Mouse (Mus musculus): ENCODE measurements around the gene Arhgap24.
A peak's percentile ranks its signal among the peaks of the same experiment; 100 is the strongest.

The Arhgap24 gene

GRCm38 (mm10) chr5:102481215-102482211, at the start of gene Arhgap24:
Gene Arhgap24, plus strand, starts transcription at chr5:102481391.
- peak; percentile 88 for DNase-seq (ENCODE audit: low read depth, low spot score)

GRCm38 (mm10) chr5:102434182-102434581, 47.0 kb upstream of the Arhgap24 start:
- no peak for DNase-seq (ENCODE audit: low read depth, low spot score)

- DNase-seq (ENCODE audit: low read depth, low spot score): no peak
Observed at GRCm38 (mm10) chr5:102436581-102436980, 44.6 kb upstream of the Arhgap24 start.

GRCm38 (mm10) chr5:102439119-102439877, 41.9 kb upstream of the Arhgap24 start:
- DNase-seq (ENCODE audit: low read depth, low spot score): no peak

GRCm38 (mm10) chr5:102447436-102447835, 33.8 kb upstream of the Arhgap24 start:
- DNase-seq (ENCODE audit: low read depth, low spot score): no peak

- DNase-seq (ENCODE audit: low read depth, low spot score): no peak
Observed at GRCm38 (mm10) chr5:102450897-102451296, 30.3 kb upstream of the Arhgap24 start.

- no peak for DNase-seq (ENCODE audit: low read depth, low spot score)
Observed at GRCm38 (mm10) chr5:102452079-102452797, 29.0 kb upstream of the Arhgap24 start.

- DNase-seq (ENCODE audit: low read depth, low spot score): no peak
Observed at GRCm38 (mm10) chr5:102453324-102453723, 27.9 kb upstream of the Arhgap24 start.

GRCm38 (mm10) chr5:102455247-102455646, 25.9 kb upstream of the Arhgap24 start:
- DNase-seq (ENCODE audit: low read depth, low spot score): peak; percentile 27

GRCm38 (mm10) chr5:102460452-102461197, 20.6 kb upstream of the Arhgap24 start:
- DNase-seq (ENCODE audit: low read depth, low spot score): no peak

GRCm38 (mm10) chr5:102462948-102463347, 18.2 kb upstream of the Arhgap24 start:
- no peak for DNase-seq (ENCODE audit: low read depth, low spot score)

GRCm38 (mm10) chr5:102465372-102465771, 15.8 kb upstream of the Arhgap24 start:
- DNase-seq (ENCODE audit: low read depth, low spot score): no peak

- peak; percentile 72 for DNase-seq (ENCODE audit: low read depth, low spot score)
Observed at GRCm38 (mm10) chr5:102468292-102468691, 12.9 kb upstream of the Arhgap24 start.

- DNase-seq (ENCODE audit: low read depth, low spot score): no peak
Observed at GRCm38 (mm10) chr5:102470284-102470683, 10.9 kb upstream of the Arhgap24 start.

GRCm38 (mm10) chr5:102478076-102478475, 3.1 kb upstream of the Arhgap24 start:
- DNase-seq (ENCODE audit: low read depth, low spot score): no peak

GRCm38 (mm10) chr5:102483285-102483975, 2.2 kb downstream of the Arhgap24 start:
- no peak for DNase-seq (ENCODE audit: low read depth, low spot score)

GRCm38 (mm10) chr5:102491554-102491953, 10.4 kb downstream of the Arhgap24 start:
- DNase-seq (ENCODE audit: low read depth, low spot score): no peak

- DNase-seq (ENCODE audit: low read depth, low spot score): no peak
Observed at GRCm38 (mm10) chr5:102492152-102492551, 11.0 kb downstream of the Arhgap24 start.

- no peak for DNase-seq (ENCODE audit: low read depth, low spot score)
Observed at GRCm38 (mm10) chr5:102494827-102495226, 13.6 kb downstream of the Arhgap24 start.

GRCm38 (mm10) chr5:102497205-102497604, 16.0 kb downstream of the Arhgap24 start:
- no peak for DNase-seq (ENCODE audit: low read depth, low spot score)
